Mouse (Mus musculus): ENCODE results near the gene Hdac4. TPM values are rescaled to one million over a fixed set of nuclear protein-coding genes. Genes with fewer than 3 reads are reported as not detected.

Hdac4 gene
- polyA plus RNA-seq, 1 experiment from 2014 or later, result 21.9 TPM

DNA sequence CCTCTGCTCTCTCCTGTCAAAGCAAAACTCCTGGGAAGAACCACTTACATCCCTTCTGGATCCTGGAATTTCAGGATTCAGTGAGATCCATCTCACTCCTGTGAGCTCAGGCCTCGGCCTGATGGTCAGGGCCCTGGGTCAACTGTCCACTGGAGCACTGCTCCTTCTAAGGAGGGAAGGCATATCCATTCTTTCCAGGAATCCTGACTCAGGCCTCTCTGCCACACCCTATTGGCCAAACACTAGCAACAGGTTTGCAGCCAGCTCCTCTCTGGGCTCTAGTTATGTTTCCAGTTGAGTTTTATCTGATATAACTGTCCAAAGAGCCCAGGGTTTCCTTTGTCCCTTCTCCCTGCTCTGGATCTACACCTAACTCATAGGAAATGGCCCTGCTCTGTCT, 254.4 kb downstream of the Hdac4 start:
- WGBS, result 100% methylated on average over 1 of the region's 1 CpGs
- ATAC-seq (ENCODE audit: low FRiP score) (no peak), DNase-seq (ENCODE audit: low spot score, missing footprints) (no peak)
- peaks cover 5% of the 10 kb centered on the region; the same call in 1 of the 2 replicates for H3K36me3 ChIP-seq (ENCODE audit: control insufficient read depth, insufficient read depth, low read length)
- H3K4me3 ChIP-seq (ENCODE audit: low read depth, low read length), result no peak overlapping the region
- H3K27ac ChIP-seq (ENCODE audit: low read depth, low read length), result no peak overlapping the region
- no peak overlapping the region for H3K4me2 ChIP-seq
- no peak overlapping the region for H3K9ac ChIP-seq (ENCODE audit: low read length)
- H3K9me3 ChIP-seq (ENCODE audit: control insufficient read depth, low read length), result no peaks in the 10 kb centered on the region
- H3K4me1 ChIP-seq (ENCODE audit: control insufficient read depth, insufficient read depth, low read length), result no peaks in the 10 kb centered on the region
- H3K27me3 ChIP-seq (ENCODE audit: control insufficient read depth, insufficient read depth, low read length), result no peaks in the 10 kb centered on the region

DNA sequence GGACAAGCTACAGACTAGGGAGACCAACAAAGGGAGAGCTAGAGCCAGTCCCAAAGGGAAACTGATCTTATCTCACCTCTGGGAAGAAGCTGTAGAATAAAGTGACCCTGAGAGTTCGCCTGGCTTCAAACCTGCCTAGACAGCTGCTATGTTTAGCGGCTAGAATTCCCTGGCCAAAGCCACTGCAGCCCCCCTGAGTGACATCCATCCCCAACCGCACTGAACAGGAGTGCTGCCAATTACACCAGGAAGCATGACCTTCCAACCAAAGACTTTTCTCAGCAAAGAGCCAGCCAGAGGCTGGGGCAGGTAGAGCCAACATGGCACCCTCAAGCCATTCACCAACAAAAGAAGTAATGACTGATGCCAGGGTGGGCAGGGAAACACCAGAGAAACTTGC, 260.3 kb downstream of the Hdac4 start:
- Histone ChIP-seq H3K36me3 (ENCODE audit: control insufficient read depth, insufficient read depth, low read length) (0 out of 2 replicates have a peak, but pooled peaks cover 6% of the 10 kb centered on the region), H3K27ac (ENCODE audit: low read depth, low read length) (no peak overlapping the region), H3K4me1 (ENCODE audit: control insufficient read depth, insufficient read depth, low read length) (no peaks in the 10 kb centered on the region), H3K4me3 (ENCODE audit: low read depth, low read length) (no peak overlapping the region), H3K27me3 (ENCODE audit: control insufficient read depth, insufficient read depth, low read length) (no peaks in the 10 kb centered on the region), H3K4me2 (no peak overlapping the region), H3K9me3 (ENCODE audit: control insufficient read depth, low read length) (no peaks in the 10 kb centered on the region), H3K9ac (ENCODE audit: low read length) (no peak overlapping the region)
- ATAC-seq (ENCODE audit: low FRiP score) (no peak), DNase-seq (ENCODE audit: low spot score, missing footprints) (no peak)
- WGBS, result 90% methylated on average over 3 of the region's 3 CpGs

GRCm38 (mm10) chr1:91933681-91934080, 261.8 kb downstream of the Hdac4 start:
- DNase-seq (ENCODE audit: low spot score, missing footprints), result no peak
- H3K9ac ChIP-seq (ENCODE audit: low read length), result no peak overlapping the region
- H3K4me1 ChIP-seq (ENCODE audit: control insufficient read depth, insufficient read depth, low read length), result no peaks in the 10 kb centered on the region
- H3K27me3 ChIP-seq (ENCODE audit: control insufficient read depth, insufficient read depth, low read length), result no peaks in the 10 kb centered on the region
- 0 out of 2 replicates have a peak, but pooled peaks cover 6% of the 10 kb centered on the region for H3K36me3 ChIP-seq (ENCODE audit: control insufficient read depth, insufficient read depth, low read length)
- H3K4me2 ChIP-seq, result no peak overlapping the region
- ATAC-seq (ENCODE audit: low FRiP score), result no peak
- no peak overlapping the region for H3K4me3 ChIP-seq (ENCODE audit: low read depth, low read length)
- no peaks in the 10 kb centered on the region for H3K9me3 ChIP-seq (ENCODE audit: control insufficient read depth, low read length)
- WGBS, result 94% methylated on average over 8 of the region's 8 CpGs
- no peak overlapping the region for H3K27ac ChIP-seq (ENCODE audit: low read depth, low read length)

DNA sequence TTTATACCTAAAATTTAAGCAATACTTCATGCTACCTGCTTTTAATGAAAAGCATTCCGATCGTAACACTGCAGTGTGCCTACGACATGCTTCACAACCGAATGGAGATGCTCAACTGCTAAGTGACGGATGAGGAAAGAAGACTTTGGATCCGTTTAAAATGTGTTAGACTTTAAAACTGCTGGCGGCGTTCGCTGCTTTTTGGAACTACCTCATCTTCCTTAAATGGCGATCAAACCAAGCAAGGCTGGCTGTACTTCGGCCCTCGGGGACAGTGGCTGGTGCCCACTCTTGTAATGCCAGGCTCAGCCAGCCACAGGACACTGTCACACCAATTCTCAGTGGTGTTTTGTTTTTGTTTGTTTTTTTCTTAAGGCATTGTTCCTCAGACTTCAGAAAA, 263.3 kb downstream of the Hdac4 start:
- no peak for ATAC-seq (ENCODE audit: low FRiP score)
- 97% methylated on average over 12 of the region's 12 CpGs for WGBS
- Histone ChIP-seq H3K4me1 (ENCODE audit: control insufficient read depth, insufficient read depth, low read length) (no peaks in the 10 kb centered on the region), H3K4me3 (ENCODE audit: low read depth, low read length) (no peak overlapping the region), H3K27ac (ENCODE audit: low read depth, low read length) (no peak overlapping the region), H3K9ac (ENCODE audit: low read length) (no peak overlapping the region), H3K36me3 (ENCODE audit: control insufficient read depth, insufficient read depth, low read length) (0 out of 2 replicates have a peak, but pooled peaks cover 6% of the 10 kb centered on the region), H3K27me3 (ENCODE audit: control insufficient read depth, insufficient read depth, low read length) (no peaks in the 10 kb centered on the region), H3K9me3 (ENCODE audit: control insufficient read depth, low read length) (no peaks in the 10 kb centered on the region), H3K4me2 (no peak overlapping the region)
- no peak for DNase-seq (ENCODE audit: low spot score, missing footprints)

- no peak for ATAC-seq (ENCODE audit: low FRiP score)
- DNase-seq (ENCODE audit: low spot score, missing footprints), result no peak
- no peaks in the 10 kb centered on the region for H3K27me3 ChIP-seq (ENCODE audit: control insufficient read depth, insufficient read depth, low read length)
- no peaks in the 10 kb centered on the region for H3K9me3 ChIP-seq (ENCODE audit: control insufficient read depth, low read length)
- H3K9ac ChIP-seq (ENCODE audit: low read length), result no peak overlapping the region
- H3K36me3 ChIP-seq (ENCODE audit: control insufficient read depth, insufficient read depth, low read length), result 0 out of 2 replicates have a peak, but pooled peaks cover 6% of the 10 kb centered on the region
- no peaks in the 10 kb centered on the region for H3K4me1 ChIP-seq (ENCODE audit: control insufficient read depth, insufficient read depth, low read length)
- no peak overlapping the region for H3K4me3 ChIP-seq (ENCODE audit: low read depth, low read length)
- 95% methylated on average over 3 of the region's 3 CpGs for WGBS
- H3K27ac ChIP-seq (ENCODE audit: low read depth, low read length), result no peak overlapping the region
- no peak overlapping the region for H3K4me2 ChIP-seq
These were observed 263.7 kb downstream of the Hdac4 start for GRCm38 (mm10) chr1:91931786-91932185.

DNA sequence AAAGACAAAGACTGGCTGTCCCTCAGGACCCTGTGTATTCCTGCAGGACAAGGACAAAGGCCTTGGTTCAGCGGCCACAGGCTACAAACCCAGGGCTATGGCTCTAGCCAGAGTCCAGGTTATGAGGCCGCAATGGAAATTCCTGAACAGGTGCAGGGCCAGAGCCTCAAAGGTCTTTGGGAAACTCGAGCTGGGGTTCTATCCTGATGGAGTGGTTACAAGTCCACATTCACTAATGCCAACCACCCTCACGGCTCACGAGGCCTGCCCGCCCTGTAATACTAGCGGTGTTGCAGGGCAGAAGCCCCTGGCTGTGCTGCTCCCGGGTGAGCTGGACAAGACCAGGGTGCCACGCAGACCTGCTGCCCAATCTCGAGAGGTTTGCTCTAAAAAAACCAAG, 264.3 kb downstream of the Hdac4 start:
- Histone ChIP-seq H3K9ac (ENCODE audit: low read length) (no peak overlapping the region), H3K4me3 (ENCODE audit: low read depth, low read length) (no peak overlapping the region), H3K27ac (ENCODE audit: low read depth, low read length) (no peak overlapping the region), H3K36me3 (ENCODE audit: control insufficient read depth, insufficient read depth, low read length) (0 out of 2 replicates have a peak, but pooled peaks cover 6% of the 10 kb centered on the region), H3K4me2 (no peak overlapping the region), H3K27me3 (ENCODE audit: control insufficient read depth, insufficient read depth, low read length) (no peaks in the 10 kb centered on the region), H3K4me1 (ENCODE audit: control insufficient read depth, insufficient read depth, low read length) (no peaks in the 10 kb centered on the region), H3K9me3 (ENCODE audit: control insufficient read depth, low read length) (no peaks in the 10 kb centered on the region)
- ATAC-seq (ENCODE audit: low FRiP score) (no peak), DNase-seq (ENCODE audit: low spot score, missing footprints) (no peak)
- 95% methylated on average over 10 of the region's 10 CpGs for WGBS

DNA sequence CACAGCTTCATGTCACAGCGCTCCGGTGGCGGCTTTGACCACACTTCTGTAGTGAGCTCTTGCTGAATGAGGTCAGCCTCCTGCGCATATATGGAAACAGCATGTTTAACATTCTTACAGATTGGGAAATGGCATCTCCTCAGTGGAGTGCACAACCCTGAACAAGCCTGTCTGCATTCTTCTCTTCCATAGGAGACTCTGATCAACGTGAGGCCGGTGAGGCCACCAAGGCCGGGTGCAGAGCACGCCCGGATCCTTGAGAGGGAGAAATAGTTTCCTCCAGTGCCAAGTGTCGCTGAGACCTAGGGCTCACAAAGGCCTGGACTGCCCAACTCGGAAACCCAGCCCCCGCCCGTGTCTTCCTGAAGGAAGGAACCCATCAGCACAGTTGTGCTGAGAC, 266.4 kb downstream of the Hdac4 start:
- Histone ChIP-seq H3K9ac (ENCODE audit: low read length) (no peak overlapping the region), H3K4me1 (ENCODE audit: control insufficient read depth, insufficient read depth, low read length) (no peaks in the 10 kb centered on the region), H3K27ac (ENCODE audit: low read depth, low read length) (no peak overlapping the region), H3K9me3 (ENCODE audit: control insufficient read depth, low read length) (no peaks in the 10 kb centered on the region), H3K4me3 (ENCODE audit: low read depth, low read length) (no peak overlapping the region), H3K27me3 (ENCODE audit: control insufficient read depth, insufficient read depth, low read length) (no peaks in the 10 kb centered on the region), H3K36me3 (ENCODE audit: control insufficient read depth, insufficient read depth, low read length) (0 out of 2 replicates have a peak, but pooled peaks cover 4% of the 10 kb centered on the region), H3K4me2 (no peak overlapping the region)
- DNase-seq (ENCODE audit: low spot score, missing footprints), result no peak
- WGBS, result 91% methylated on average over 13 of the region's 13 CpGs
- no peak for ATAC-seq (ENCODE audit: low FRiP score)

DNA sequence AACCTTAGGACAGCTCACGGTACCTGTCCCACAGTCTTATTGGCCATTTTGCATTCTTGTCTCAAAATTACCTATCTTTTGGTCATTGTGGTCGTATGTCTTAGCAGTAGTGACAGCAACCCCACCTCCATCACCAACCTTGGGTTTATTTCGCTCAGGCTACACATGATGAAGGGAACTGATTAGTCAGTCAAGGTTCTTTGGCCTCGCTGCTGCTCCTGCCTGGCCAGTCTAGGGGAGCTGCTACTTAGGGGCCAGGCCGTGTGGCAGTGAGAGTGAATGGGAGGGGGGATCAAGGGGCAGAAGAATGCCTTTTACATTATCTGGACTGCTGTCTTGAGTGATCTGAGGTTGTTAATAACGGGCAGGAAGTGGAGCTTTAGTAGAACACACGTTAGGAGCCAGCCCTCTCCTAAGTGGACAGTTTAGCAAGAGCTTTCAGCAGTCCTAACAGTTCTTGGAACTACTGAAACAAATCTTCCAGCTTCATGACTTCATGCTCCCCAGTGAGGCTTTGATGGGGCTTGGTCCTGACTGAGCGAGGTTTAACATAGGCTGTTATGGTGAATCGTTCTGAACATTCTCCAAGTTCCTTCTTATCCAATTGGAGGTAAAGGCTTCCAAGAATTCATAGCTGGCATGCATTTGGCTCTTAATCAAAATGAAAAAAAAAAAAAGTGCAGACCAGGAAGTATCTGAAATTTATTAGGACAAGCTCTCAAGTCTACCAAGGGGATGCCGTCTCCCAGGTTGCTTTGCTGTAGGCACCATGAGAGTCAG, 267.8 kb downstream of the Hdac4 start:
- Histone ChIP-seq H3K4me3 (ENCODE audit: low read depth, low read length) (no peak overlapping the region), H3K9ac (ENCODE audit: low read length) (no peak overlapping the region), H3K27ac (ENCODE audit: low read depth, low read length) (no peak overlapping the region), H3K4me2 (no peak overlapping the region), H3K36me3 (ENCODE audit: control insufficient read depth, insufficient read depth, low read length) (no peaks in the 10 kb centered on the region), H3K27me3 (ENCODE audit: control insufficient read depth, insufficient read depth, low read length) (no peaks in the 10 kb centered on the region), H3K9me3 (ENCODE audit: control insufficient read depth, low read length) (no peaks in the 10 kb centered on the region), H3K4me1 (ENCODE audit: control insufficient read depth, insufficient read depth, low read length) (no peaks in the 10 kb centered on the region)
- DNase-seq (ENCODE audit: low spot score, missing footprints) (no peak), ATAC-seq (ENCODE audit: low FRiP score) (no peak)
- WGBS, result 90% methylated on average over 10 of the region's 10 CpGs

DNA sequence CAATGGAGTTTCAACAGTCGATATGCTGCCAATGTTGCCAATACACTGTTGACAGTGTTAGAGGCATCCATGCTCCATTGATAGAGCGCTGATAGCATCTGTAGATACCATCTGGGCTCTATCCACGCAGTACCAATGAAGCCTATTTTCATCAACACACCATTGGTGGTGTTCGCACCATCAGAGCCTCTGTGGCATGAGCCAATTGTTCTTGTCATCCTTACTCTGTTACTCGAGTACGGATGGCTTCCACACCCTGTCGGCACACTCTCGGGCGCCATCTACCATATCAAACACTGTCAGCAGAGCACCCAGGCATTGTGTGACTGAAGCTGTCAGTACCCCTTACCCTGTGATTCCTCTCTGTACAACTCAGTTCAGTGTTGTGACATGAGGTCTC, 271.9 kb downstream of the Hdac4 start:
- 95% methylated on average over 9 of the region's 9 CpGs for WGBS
- ATAC-seq (ENCODE audit: low FRiP score), result no peak
- no peaks in the 10 kb centered on the region for H3K4me1 ChIP-seq (ENCODE audit: control insufficient read depth, insufficient read depth, low read length)

More for the DNA sequence above, 271.9 kb downstream of the Hdac4 start:
- Histone ChIP-seq H3K9me3 (ENCODE audit: control insufficient read depth, low read length) (no peaks in the 10 kb centered on the region), H3K27me3 (ENCODE audit: control insufficient read depth, insufficient read depth, low read length) (no peaks in the 10 kb centered on the region), H3K27ac (ENCODE audit: low read depth, low read length) (no peak overlapping the region), H3K9ac (ENCODE audit: low read length) (no peak overlapping the region), H3K4me2 (no peak overlapping the region), H3K4me3 (ENCODE audit: low read depth, low read length) (no peak overlapping the region), H3K36me3 (ENCODE audit: control insufficient read depth, insufficient read depth, low read length) (no peaks in the 10 kb centered on the region)
- DNase-seq (ENCODE audit: low spot score, missing footprints), result no peak
